Mouse (Mus musculus) MEL (cell line): ENCODE results near the gene Gpr85. TPM values are rescaled to one million over a fixed set of nuclear protein-coding genes. Genes with fewer than 3 reads are reported as not detected.

Experiments
- DNase-seq: peaks from one replicate; pipeline ENCODE4 v3.0.0; 2011; ENCODE audit warnings: low read depth, low spot score
- H3K27ac ChIP-seq: 2 replicates; pipeline ENCODE4 v1.5.1; 2012; ENCODE audit warnings: low read depth, mild to moderate bottlenecking, control low read depth, low read length, moderate library complexity; ENCODE audit not compliant: control insufficient read depth
- H3K27me3 ChIP-seq, 2 experiments: fragments of 150-350 bp in 1 of 2; sonication (generic) in 1 of 2; 2 replicates each; pipeline ENCODE4 v1.6.1; 2012; ENCODE audit warnings: low read length in 2 of 2, mild to moderate bottlenecking in 2 of 2, improper control_type of control experiment in 1 of 2, moderate library complexity in 1 of 2; ENCODE audit not compliant: insufficient read depth in 2 of 2, control insufficient read depth in 1 of 2
- H3K36me3 ChIP-seq, 2 experiments: 2 replicates each; pipeline ENCODE4 v1.6.1; 2012 to 2014; ENCODE audit warnings: low read length in 2 of 2, improper control_type of control experiment in 1 of 2, inconsistent platforms in 1 of 2, mild to moderate bottlenecking in 1 of 2; ENCODE audit not compliant: insufficient read depth in 2 of 2, control insufficient read depth in 1 of 2
- H3K4me1 ChIP-seq, 2 experiments: fragments of 150-350 bp in 1 of 2; sonication (generic) in 1 of 2; 2 replicates each; pipeline ENCODE4 v1.6.1; 2012; ENCODE audit warnings: low read length in 2 of 2, improper control_type of control experiment in 1 of 2, mild to moderate bottlenecking in 1 of 2; ENCODE audit not compliant: insufficient read depth in 2 of 2, control insufficient read depth in 1 of 2
- H3K4me3 ChIP-seq, 2 experiments: fragments of 150-350 bp in 1 of 2; sonication (generic) in 1 of 2; 2 replicates each; pipeline ENCODE4 v1.5.1; 2012; ENCODE audit warnings: low read depth in 2 of 2, low read length in 2 of 2, mild to moderate bottlenecking in 2 of 2, moderate library complexity in 2 of 2, control low read depth in 1 of 2, improper control_type of control experiment in 1 of 2; ENCODE audit not compliant: control insufficient read depth in 1 of 2, insufficient read depth in 1 of 2
- H3K79me2 ChIP-seq: 2 replicates; pipeline ENCODE4 v1.6.1; 2012; ENCODE audit warnings: mild to moderate bottlenecking, low read length, moderate library complexity; ENCODE audit not compliant: control insufficient read depth, poor library complexity, insufficient read depth
- H3K9ac ChIP-seq: 2 replicates; pipeline ENCODE4 v1.6.1; 2012; ENCODE audit warnings: low read depth, mild to moderate bottlenecking, control low read depth, low read length, moderate library complexity; ENCODE audit not compliant: control insufficient read depth, poor library complexity, severe bottlenecking
- H3K9me3 ChIP-seq: fragments of 150-350 bp; sonication (generic); replicated peaks from 2 replicates; pipeline ENCODE4 v1.6.1; 2012; ENCODE audit warnings: mild to moderate bottlenecking, low read length, improper control_type of control experiment, moderate library complexity; ENCODE audit not compliant: insufficient read depth
- BHLHE40 ChIP-seq: IDR thresholded peaks from 2 replicates; pipeline ENCODE4 v1.6.1; 2012; ENCODE audit warnings: low read depth, mild to moderate bottlenecking, inconsistent platforms, low read length, improper control_type of control experiment, borderline replicate concordance
- CHD2 ChIP-seq: IDR thresholded peaks from 2 replicates; pipeline ENCODE4 v1.6.1; 2011; ENCODE audit warnings: low read length, improper control_type of control experiment
- E2F4 ChIP-seq: IDR thresholded peaks from 2 replicates; pipeline ENCODE4 v1.6.1; 2011; ENCODE audit warnings: low read depth, low read length, improper control_type of control experiment, borderline replicate concordance
- EP300 ChIP-seq, 2 experiments: IDR thresholded peaks; 2 replicates each; pipeline ENCODE4 v1.6.1; 2011; ENCODE audit warnings: improper control_type of control experiment in 2 of 2, low read length in 2 of 2, low read depth in 1 of 2, mild to moderate bottlenecking in 1 of 2
- ETS1 ChIP-seq: IDR thresholded peaks from 2 replicates; pipeline ENCODE4 v1.6.1; 2012; ENCODE audit warnings: low read depth, mild to moderate bottlenecking, inconsistent platforms, low read length, improper control_type of control experiment, moderate library complexity
- GATA1 ChIP-seq: IDR thresholded peaks from 2 replicates; pipeline ENCODE4 v1.6.1; 2011; ENCODE audit warnings: low read depth, low read length, improper control_type of control experiment
- JUND ChIP-seq: IDR thresholded peaks from 2 replicates; pipeline ENCODE4 v1.6.1; 2011; ENCODE audit warnings: low read depth, mild to moderate bottlenecking, improper control_type of control experiment, low read length
- KAT2A ChIP-seq: conservative IDR thresholded peaks from 2 replicates; pipeline ENCODE4 v1.6.1; 2012; ENCODE audit warnings: low read depth, low read length, improper control_type of control experiment, inconsistent platforms
- MAFK ChIP-seq: IDR thresholded peaks from 2 replicates; pipeline ENCODE4 v1.6.1; 2011; ENCODE audit warnings: low read depth, mild to moderate bottlenecking, low read length, improper control_type of control experiment, borderline replicate concordance
- MAZ ChIP-seq: IDR thresholded peaks from 2 replicates; pipeline ENCODE4 v1.6.1; 2012; ENCODE audit warnings: low read depth, mild to moderate bottlenecking, inconsistent platforms, low read length, improper control_type of control experiment
- MEF2A ChIP-seq: IDR thresholded peaks from 2 replicates; pipeline ENCODE4 v1.6.1; 2014; ENCODE audit warnings: low read depth, mild to moderate bottlenecking, inconsistent platforms, low read length, improper control_type of control experiment; ENCODE audit not compliant: poor library complexity, insufficient replicate concordance, severe bottlenecking; ENCODE audit errors: extremely low read depth
- MYB ChIP-seq: IDR thresholded peaks from 2 replicates; pipeline ENCODE4 v1.6.1; 2011; ENCODE audit warnings: mild to moderate bottlenecking, low read depth, low read length, improper control_type of control experiment
- NRF1 ChIP-seq: IDR thresholded peaks from 2 replicates; pipeline ENCODE4 v1.6.1; 2014; ENCODE audit warnings: low read depth, mild to moderate bottlenecking, inconsistent platforms, low read length, improper control_type of control experiment, moderate library complexity; ENCODE audit not compliant: poor library complexity, insufficient read depth, severe bottlenecking
- POLR2A ChIP-seq, 2 experiments: IDR thresholded peaks; 2 replicates each; pipeline ENCODE4 v1.6.1; 2011 to 2012; ENCODE audit warnings: low read length in 2 of 2, mild to moderate bottlenecking in 2 of 2, control low read depth in 1 of 2, improper control_type of control experiment in 1 of 2, low read depth in 1 of 2, moderate library complexity in 1 of 2; ENCODE audit not compliant: control insufficient read depth in 1 of 2, insufficient read depth in 1 of 2, poor library complexity in 1 of 2
- POLR2AphosphoS2 ChIP-seq: IDR thresholded peaks from 2 replicates; pipeline ENCODE4 v1.6.1; 2011; ENCODE audit warnings: low read length, improper control_type of control experiment
- SMC3 ChIP-seq: IDR thresholded peaks from 2 replicates; pipeline ENCODE4 v1.6.1; 2011; ENCODE audit warnings: low read depth, low read length, improper control_type of control experiment
- TAL1 ChIP-seq: IDR thresholded peaks from 2 replicates; pipeline ENCODE4 v1.6.1; 2012; ENCODE audit warnings: mild to moderate bottlenecking, inconsistent platforms, low read length, moderate library complexity, mixed read lengths
- TCF12 ChIP-seq: IDR thresholded peaks from 2 replicates; pipeline ENCODE4 v1.6.1; 2014; ENCODE audit warnings: low read depth, mild to moderate bottlenecking, inconsistent platforms, low read length, improper control_type of control experiment, moderate library complexity
- USF2 ChIP-seq, 2 experiments: IDR thresholded peaks; 2 replicates each; pipeline ENCODE4 v1.6.1; 2011 to 2012; ENCODE audit warnings: improper control_type of control experiment in 2 of 2, low read length in 2 of 2, borderline replicate concordance in 1 of 2, inconsistent platforms in 1 of 2, low read depth in 1 of 2, mild to moderate bottlenecking in 1 of 2; ENCODE audit not compliant: insufficient read depth in 1 of 2
- ZNF384 ChIP-seq: IDR thresholded peaks from 2 replicates; pipeline ENCODE4 v1.6.1; 2012; ENCODE audit warnings: low read depth, mild to moderate bottlenecking, inconsistent platforms, low read length, improper control_type of control experiment
- polyA plus RNA-seq, 2 experiments: library from polyadenylated mRNA; stranded (reverse) in 1 of 2; unstranded in 1 of 2; fragments of >175 nt in 1 of 2; fragments of >200 nt in 1 of 2; gene quantifications; 2 replicates each; pipeline versions ENCODE4 v1.2.1 to v1.2.4; 2012; ENCODE audit warnings: low replicate concordance in 2 of 2, low read depth in 1 of 2; ENCODE audit not compliant: insufficient read length in 2 of 2, insufficient read depth in 1 of 2, missing spikeins in 1 of 2
- total RNA-seq: library from RNA; depleted of rRNA; stranded (reverse); fragments of 300-350 nt; gene quantifications from 2 replicates; pipeline ENCODE4 v1.2.3, GENCODE M21; 2012; rRNA removed

Gpr85 gene
- total RNA-seq: not detected in 2 replicates
- not detected for polyA plus RNA-seq

DNA sequence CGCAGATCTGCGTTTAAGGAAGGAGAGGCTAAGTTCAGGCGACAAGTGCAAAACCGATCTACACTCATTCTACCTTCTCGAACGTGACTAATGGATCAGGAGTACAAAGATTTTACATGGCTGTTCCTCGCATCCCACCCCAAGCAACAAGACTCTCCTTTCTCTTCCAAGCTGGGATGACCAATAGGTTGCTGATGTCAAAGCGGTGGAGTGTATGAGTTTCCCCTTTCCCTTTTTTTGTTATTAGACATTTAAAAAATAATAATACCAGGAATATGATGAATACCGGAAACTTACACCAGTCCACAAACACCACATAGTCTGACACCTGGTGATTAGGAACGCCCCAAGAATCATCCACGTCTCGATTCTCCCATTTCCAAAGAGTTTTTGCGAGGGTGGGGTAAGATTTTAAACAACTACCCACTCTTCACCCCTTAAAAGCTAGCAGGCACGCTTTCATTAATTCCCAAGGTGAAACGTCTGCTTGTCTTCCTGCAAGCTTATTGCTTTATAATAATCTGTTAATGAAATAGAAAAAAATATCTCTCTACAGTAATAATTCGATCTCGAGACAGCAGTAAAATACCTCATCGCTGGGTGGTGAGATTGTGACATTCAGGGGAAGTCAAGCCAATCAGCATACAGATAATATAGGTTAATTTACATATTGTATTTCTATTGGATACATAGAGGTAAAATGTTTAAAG is at the start of gene Gpr85:
Gene Gpr85 (minus strand): TSS at position 598 of the 710 bp plus-strand sequence.
- H3K36me3 ChIP-seq: no peaks in the 10 kb centered on the region
- peak within 1 kb of the TSS; percentile 49 to 57 for H3K4me3 ChIP-seq
- peak; percentile 70 for DNase-seq
- TF ChIP-seq POLR2A (IDR thresholded peaks at IDR 0.05; ENCODE audit: control insufficient read depth in 1 of 2, insufficient read depth in 1 of 2, low read depth in 1 of 2, low read length in 2 of 2, poor library complexity in 1 of 2) (no peak), JUND (no peak), TCF12 (no peak), NRF1 (no peak), TAL1 (no peak), EP300 (IDR thresholded peaks at IDR 0.05; ENCODE audit: low read depth in 1 of 2, low read length in 2 of 2) (no peak), E2F4 (no peak), KAT2A (no peak), POLR2AphosphoS2 (no peak), SMC3 (no peak), BHLHE40 (no peak), GATA1 (no peak), USF2 (IDR thresholded peaks at IDR 0.05; ENCODE audit: borderline replicate concordance in 1 of 2, insufficient read depth in 1 of 2, low read depth in 1 of 2, low read length in 2 of 2) (no peak), ETS1 (no peak)
- H3K27ac ChIP-seq: no peak within 1 kb of the TSS
- H3K9ac ChIP-seq: peak within 1 kb of the TSS; percentile 57
- H3K27me3 ChIP-seq: peaks cover 0 to 1% of the 10 kb centered on the region in 2 experiments; a peak in 1 of 4 replicates
- H3K79me2 ChIP-seq: no peaks in the 10 kb centered on the region
- H3K9me3 ChIP-seq: no peaks in the 10 kb centered on the region
- H3K4me1 ChIP-seq: no peaks in the 10 kb centered on the region

DNA sequence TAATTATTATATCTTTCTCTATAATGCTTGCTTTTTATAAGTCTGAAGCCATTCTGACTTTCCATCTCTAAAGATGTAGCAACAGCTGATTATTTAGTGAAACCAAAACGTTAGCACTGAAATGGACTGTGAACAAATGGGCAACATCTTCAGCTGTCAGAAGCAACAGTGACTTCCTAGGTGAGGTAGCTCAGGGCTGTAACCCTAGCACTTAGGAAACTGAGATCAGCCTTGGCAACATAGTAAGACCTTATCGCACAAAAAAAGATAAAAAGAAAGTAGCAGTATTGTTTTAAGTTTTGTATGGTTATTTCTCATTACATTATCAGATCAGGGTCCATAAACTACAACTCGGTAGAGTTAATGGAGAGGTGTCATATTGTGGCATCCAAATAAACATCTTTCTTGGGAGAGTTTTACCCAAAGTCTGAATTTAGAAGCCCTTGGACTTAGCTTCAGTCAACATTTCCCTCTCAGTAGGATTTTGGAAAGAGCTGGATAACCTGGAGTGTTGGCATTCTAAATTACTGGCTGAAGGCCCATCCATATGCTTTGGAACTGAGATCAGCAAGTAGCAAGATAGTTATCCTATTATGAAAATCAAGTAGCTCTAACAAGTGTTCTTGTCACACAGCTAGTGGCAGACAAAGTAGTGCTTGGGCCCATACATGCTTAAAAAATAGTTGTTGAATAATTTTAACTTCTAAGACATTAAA is 45.3 kb upstream of the Gpr85 start:
- DNase-seq: no peak
- TF ChIP-seq MEF2A: no peak
- no peak for TF ChIP-seq ZNF384
- no peak for TF ChIP-seq BHLHE40
- no peak for TF ChIP-seq MAZ
- no peak for TF ChIP-seq TCF12
- TF ChIP-seq MYB: no peak
- no peak for TF ChIP-seq MAFK
- no peak for TF ChIP-seq EP300 (IDR thresholded peaks at IDR 0.05; ENCODE audit: low read depth in 1 of 2, low read length in 2 of 2)
- no peak for TF ChIP-seq TAL1
- no peak for TF ChIP-seq CHD2
- Histone ChIP-seq H3K9me3 (no peaks in the 10 kb centered on the region), H3K79me2 (no peaks in the 10 kb centered on the region), H3K4me1 (no peaks in the 10 kb centered on the region), H3K9ac (no peak overlapping the region), H3K27ac (no peak overlapping the region), H3K27me3 (no peaks in the 10 kb centered on the region), H3K36me3 (no peaks in the 10 kb centered on the region), H3K4me3 (no peak overlapping the region)
